Mouse (Mus musculus): ENCODE data around the gene Rbx1.
"Not testable (repeated sequence)": the region's sequence is repeated elsewhere in the genome, so short reads cannot be mapped to it uniquely, and the experiment has no call there.

Rbx1 gene

DNA sequence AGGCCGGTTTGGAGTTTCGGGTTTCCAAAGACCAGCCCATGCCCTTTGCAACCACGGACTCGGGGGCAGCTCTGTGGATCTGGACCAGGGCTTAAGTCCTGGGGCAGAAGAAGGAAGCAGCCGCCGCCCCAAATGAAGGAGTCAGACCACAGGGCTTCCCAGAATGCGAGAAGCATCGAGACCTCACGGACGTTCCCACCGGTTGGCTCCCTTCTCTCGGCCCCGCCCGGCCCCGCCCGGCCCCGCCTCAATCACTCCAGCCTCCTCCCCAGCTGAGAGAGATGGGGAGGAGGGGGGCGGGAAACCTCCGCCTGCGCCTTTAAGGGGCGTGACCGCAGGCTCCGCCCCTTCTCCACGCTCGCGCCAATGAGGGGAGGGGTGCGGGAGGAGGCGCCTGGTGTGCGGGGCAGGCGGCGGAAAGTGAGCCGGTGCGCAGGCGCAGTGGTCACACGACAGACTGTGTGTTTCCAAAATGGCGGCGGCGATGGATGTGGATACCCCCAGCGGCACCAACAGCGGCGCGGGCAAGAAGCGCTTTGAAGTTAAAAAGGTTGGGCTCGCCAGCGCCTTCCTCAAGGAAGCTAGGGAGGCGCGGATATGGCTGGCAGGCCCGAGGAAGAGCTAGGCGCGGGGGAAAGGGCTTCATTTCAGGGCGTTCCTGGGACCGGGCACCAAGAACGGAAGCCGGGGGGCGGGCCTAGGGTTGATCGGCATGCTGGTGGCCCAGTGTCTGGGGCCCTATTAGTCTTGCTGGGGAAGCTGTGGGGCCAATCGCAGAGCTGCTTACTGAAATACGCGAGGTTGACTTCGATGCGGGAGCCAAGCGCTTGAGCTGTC is at the start of gene Rbx1:
TSS of gene Rbx1 (plus strand) at position 396 of the 837 bp plus-strand sequence.
- peak; percentile 98 for DNase-seq (ENCODE audit: low spot score)

DNA sequence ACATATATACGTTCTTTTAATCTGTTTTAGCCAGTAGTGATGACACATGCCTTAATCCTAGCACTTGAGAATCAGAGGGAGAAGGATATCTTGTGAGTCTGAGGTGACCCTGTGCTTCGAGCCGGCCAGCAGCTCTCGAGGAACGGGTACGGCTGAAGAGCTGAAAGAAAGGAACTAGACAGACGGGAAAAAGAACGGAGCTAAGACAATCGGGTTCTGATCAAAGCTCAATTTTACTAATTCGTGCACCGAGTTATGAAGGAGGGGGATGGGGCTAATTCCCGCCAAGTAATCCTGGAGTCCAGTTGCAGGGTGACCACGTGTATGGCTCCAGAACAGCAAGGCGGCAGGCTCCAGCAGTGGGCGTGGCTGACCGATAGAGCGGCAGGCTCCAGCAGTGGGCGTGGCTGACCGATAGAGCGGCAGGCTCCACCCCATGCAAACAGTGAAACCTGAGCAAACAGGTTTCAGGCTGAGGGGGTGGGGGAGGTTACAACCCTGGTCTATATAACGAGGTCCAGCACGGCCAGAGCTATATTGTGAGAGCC is 49.3 kb upstream of the Rbx1 start:
- not testable (repeated sequence) for DNase-seq (ENCODE audit: low spot score)

DNA sequence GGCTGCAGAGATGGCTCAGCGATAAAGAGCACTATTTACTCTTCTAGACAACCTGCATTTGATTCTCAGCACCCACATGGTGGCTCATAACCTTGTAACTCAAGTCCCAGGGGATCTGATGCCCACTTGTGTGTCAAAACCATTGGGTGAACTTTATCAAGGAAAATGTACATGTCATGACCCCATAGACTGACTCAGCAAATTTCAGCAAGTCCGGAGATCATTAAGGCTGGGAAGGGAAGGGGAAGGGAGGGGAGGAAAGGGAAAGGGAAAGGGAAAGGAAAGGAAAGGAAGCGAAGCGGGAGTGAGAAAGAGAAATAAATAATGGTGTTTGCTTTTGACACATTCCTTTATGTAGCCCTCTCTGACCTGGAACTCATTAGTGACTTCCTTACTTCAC is 48.0 kb upstream of the Rbx1 start:
- no peak for DNase-seq (ENCODE audit: low spot score)

DNA sequence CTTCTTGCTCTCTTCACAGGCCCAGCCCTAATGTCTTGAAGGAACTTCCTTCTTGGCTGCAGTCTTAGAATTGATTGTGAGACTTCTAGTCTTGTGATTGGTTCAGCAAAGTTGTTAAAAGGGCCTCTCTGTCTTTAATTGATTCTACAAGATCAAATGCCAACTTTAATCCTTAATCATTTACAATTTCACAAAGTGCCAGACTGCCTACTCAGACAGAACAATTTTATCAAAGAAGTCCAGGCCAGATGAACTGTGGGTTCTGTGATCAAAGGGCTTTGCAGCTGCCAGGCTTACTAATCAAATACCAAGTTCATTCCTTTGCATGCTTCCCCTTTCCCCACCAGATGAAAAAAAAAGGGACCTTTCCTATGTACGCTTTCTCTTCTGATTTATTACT is 44.6 kb upstream of the Rbx1 start:
- no peak for DNase-seq (ENCODE audit: low spot score)

DNA sequence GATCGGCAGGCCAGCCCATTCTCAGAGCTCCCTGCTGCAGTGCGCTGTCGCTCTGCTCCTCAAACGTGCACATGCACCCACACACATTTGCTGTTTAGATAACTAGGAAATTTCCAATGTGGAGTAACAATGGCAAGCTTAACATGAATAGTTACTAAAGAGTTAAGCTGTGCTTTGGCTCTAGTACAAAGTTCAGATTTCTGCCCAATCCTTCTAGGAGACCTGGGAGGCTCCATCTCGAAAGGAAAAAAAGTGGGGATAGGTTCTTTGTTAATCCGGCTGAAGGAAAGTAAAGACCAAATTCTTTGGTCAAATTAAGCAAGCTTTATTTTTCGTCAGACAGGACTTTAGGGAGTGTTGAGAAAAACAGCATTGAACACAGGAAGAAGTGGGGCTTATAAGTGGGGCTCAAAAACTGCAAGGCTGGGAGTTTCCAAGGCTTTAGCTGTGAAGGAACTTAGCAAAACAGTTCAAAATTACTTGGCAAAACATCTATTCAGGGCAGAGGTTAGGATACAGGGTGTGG is 43.9 kb upstream of the Rbx1 start:
- no peak for DNase-seq (ENCODE audit: low spot score)

DNA sequence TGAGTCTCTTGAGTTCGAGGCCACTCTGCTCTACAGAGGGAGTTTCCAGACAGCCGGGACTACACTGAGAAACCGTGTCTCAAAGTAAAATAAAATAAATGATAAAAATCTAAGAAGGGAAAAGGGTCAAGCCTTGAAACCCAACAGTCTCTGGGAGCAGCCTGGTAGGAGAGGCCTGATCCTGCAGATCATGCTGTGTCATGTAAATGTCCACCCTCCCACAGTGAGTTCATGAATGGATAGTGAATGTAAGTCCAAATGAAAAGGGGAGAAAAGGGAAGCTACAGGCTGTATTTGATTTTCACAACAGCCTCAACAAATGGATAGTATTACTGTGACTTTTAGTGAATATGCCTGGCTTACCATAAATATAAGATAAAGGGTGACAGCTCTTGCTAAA is 40.8 kb upstream of the Rbx1 start:
- no peak for DNase-seq (ENCODE audit: low spot score)

DNA sequence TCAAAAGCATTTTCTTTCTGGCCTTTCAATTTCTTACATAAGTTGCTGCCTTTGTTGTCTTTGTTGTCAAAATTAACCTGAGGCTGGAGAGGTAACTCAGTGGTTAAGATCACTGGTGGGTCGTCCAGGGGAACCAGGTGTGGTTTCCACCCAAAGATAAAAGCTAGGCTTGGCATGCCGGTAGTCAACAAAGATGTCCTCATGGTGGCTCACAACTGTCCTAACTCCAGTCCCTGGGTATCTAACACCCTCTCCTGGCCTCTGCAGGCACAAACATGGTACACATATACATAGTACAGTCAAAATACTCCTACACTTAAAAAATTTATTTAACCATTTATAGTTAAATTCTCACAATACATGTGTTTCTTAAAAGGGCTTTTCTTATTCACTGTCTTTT is 38.1 kb upstream of the Rbx1 start:
- no peak for DNase-seq (ENCODE audit: low spot score)

DNA sequence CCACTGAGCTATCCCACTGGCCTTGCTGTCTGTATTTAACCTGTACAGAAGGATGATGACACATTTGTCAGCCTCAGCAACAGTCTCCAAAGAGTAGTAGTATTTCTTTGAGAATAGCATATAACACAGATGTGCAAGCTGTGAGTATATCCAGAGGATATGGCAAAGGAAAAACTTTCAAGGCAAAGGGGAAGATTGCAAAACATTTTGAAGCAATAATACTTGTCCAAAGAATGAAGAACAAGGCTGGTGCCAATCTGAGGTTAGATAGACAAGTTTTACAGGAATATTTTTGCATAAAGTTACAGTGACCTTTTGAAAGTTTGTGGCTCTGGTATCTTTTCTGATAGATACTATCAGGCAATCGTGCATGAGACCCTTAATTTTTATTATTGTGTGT is 34.9 kb upstream of the Rbx1 start:
- no peak for DNase-seq (ENCODE audit: low spot score)

DNA sequence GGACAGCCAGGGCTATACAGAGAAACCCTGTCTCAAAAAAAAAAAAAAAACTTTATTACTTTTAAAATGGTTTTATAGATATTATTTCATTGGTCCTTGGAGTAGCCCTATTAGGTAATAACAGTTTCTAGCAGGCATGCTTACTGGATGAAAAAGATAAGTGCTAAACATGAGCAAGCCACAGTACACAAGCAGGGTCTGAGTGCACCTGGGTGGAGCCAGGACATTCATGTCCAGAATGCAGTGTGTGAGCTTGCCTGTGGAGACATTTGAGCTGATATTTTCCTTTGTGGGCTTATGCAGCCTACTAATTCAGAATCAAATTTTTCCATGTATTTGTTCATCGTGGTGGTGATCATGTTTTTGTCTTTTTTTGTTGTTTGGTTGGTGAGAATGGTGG is 27.8 kb upstream of the Rbx1 start:
- no peak for DNase-seq (ENCODE audit: low spot score)

DNA sequence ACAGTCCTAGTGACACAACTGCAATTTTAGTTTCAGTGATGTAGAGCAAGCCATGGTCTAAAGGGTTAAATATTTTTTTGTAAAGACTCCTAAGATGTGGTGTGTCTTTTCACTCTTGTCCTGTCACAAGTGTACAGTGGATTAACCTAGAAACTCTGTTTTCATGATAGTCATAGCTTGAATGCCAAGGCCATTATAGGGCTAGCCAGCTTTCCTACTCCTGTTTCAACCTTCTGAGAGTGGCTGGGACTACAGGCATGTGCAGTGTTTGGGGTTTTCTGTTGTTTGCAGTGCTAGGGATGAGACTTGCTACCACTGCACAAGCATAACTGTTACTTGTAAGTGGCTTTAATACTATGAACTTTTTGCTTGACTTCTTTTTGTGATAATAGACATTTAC is 26.9 kb upstream of the Rbx1 start:
- DNase-seq (ENCODE audit: low spot score): no peak

DNA sequence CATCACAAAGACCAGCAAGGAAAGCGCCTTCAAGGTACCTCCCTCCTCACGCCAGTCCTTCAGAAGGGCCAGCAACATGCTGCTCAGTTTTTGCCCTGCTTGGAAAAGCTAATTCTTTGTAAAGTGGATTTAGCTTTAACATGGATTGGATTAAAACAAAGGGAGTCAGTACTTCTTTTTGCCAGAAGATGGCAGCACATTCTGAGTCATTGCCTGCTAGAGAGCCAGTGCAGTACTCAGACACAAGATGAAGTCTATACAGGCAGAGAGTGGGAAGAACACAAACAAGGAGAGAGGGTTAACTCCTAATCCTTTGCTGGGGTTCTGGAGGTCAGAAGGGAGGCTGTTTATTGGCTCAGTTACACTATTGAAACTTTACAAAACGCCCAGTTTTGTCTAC is 17.6 kb upstream of the Rbx1 start:
- peak; percentile 41 for DNase-seq (ENCODE audit: low spot score)

DNA sequence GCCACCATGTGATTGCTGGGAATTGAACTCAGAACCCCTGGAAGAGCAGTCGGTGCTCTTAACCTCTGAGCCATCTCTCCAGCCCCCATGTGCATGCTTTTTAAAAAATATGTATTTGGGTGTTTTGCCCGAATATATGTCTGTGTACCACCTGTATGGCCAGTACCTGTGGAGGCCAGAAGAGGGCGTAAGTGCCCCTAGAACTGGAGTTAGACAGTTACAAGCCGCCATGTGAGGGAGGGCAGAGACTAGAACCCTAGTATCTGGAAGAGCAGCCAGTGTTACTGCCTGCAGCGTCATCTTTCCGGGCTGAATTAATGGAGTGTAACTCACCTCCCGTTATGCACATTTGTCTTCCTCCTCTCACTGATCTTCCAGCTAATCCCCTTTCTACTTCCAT is 4.6 kb upstream of the Rbx1 start:
- no peak for DNase-seq (ENCODE audit: low spot score)

DNA sequence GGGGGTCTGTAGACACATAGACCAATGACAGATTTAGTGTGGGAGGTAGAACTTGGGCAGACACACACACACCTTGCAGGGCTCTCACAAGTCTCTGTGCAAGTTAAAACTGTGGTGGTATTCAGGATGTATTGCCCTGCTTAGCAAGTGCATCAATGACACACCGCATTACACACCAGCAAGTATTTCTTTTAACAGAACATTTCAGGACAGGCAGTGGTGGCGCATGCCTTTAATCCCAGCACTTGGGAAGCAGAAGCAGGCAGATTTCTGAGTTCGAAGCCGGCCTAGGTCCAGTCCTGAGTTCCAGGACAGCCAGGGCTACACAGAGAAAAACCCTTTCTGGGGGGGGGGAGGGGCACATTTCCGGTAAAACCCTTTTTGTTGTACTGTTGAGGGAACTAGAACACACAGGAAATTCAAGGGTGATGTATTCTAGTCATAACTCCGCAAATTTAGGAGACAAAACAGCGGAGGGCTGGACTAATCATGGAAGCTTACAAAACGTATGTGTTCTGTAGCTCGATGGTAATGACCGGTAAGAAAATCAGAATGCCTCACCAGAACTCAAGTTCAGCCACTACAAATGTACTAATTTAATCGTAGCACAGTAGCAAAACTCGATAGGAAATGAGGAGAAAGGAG is 958 bp upstream of the Rbx1 start:
- no peak for DNase-seq (ENCODE audit: low spot score)

DNA sequence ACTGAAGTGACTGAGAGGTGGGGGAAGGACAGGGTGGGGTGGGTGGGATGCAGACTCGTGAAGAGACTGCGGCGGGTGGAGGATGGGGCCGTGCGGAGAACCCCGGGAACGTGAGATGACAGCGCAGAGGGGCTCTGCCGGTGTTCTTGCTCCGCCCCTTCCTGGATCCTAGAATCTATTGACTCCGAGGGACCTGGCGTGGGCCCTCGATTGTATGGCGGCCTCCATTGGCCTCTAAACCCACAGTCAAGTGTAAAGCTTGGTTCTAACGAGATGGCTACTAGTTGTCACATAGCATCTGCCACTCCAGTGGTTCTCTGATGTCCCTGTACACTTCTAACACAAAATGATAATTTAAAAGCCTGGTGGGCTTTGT is 630 bp downstream of the Rbx1 start:
- DNase-seq (ENCODE audit: low spot score): no peak

DNA sequence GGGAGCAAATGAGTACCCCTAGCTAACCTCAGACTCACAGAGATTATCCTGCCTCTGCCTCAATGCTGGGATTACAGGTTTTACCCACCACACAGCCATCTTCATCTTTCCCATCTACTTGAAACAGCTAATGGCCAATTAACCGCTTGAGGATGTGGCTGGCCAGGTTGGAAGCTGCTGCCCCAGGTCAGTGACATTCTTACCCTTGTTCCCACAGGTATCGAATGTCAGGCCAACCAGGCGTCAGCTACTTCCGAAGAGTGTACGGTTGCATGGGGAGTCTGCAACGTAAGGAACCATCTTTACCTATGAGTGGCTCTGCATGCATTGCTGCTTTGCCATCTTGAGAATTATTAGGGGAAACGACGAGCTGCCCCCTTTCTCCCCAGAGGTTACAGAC is 4.6 kb downstream of the Rbx1 start:
- no peak for DNase-seq (ENCODE audit: low spot score)

DNA sequence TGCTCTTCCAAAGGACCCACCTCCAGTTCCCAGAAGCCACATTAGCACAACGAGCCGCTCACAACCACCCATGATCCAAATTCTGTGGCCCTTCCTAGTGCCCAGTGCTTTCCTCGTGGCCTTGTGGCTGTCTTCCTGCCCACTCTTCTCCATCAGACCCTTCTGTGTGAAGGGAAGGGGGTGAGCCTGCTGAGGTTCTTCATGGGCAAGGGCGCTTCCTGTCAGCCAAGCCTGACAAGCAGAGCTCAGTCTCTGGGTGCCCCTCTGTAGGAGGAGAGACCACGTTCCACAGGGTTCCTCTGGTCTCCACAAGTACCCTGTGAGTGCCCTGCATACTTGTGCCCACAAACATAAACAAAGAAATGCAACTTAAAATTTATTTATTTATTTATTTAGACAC is 6.2 kb downstream of the Rbx1 start:
- DNase-seq (ENCODE audit: low spot score): no peak

DNA sequence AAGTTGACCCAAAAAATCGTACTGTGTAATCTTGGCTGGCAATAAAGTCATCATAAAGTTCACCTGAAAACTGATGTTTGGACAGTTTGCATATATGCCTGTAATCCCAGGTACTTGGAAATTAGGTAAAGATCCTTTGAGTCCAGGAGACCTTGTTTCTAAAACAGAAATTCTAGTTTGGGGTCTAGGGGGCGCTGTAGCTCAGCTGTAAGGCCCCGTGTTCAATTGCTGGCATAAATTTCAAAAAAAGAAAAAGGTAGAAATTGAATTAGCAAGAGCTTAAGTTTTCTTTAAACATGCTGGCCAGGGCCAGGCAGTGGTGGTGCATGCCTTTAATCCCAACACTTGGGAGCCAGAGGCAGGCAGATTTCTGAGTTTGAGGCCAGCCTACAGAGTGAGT is 9.6 kb downstream of the Rbx1 start:
- DNase-seq (ENCODE audit: low spot score): no peak

DNA sequence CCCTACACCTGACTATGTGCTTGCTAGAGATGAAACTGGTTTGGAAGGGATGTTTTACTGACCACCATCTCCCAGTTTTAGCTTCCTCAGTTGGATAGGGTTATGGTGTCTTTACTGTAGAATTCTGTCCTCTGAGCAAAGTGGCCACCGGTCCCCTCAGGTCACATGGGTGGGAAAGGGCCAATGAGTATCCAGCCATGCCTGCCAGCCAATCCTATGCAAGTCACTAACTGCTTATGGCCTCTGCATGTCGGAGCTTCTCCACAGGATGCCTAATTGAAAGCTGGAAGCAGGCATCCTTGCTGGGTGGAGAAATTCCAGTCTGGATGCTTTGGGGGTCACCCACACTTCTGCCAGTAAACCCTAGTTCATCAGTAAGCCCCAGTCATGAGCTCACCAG is 10.5 kb downstream of the Rbx1 start:
- DNase-seq (ENCODE audit: low spot score): no peak

DNA sequence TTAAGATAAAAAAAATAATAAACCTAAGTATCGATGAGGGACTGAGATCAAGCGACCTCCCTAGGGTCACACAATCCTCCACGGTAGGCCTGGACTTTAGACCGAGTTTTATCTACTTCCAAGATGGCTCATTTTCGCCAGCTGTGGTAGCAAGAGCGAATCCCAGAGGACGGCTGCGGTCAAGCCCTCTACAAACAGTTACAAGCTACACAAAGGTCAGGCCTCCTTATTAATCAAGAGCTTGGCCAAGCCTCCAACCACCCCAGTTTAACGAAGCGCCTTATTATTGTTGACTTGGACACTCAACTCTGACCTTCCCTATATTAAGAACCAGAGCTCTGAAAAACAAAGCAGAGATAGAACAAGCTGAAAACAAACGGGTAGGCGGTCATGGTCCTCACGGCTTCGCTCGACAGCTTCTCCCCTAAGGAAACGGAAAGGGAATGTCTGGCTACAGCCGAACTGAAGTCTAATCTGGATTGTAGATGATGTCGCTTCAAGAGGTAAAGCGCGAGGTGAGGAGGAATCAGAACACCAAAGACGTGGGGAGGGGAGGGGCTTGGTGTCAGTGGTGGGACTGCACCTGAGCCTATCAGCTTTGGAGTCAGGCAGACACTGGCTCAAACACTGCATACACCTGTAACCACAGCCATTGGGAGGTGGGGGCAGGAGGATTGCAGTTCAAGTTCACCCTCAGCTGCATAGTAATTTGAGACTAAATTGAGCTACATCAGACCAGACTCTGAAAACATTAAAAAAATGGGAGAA is 13.5 kb downstream of the Rbx1 start:
- DNase-seq (ENCODE audit: low spot score): no peak

DNA sequence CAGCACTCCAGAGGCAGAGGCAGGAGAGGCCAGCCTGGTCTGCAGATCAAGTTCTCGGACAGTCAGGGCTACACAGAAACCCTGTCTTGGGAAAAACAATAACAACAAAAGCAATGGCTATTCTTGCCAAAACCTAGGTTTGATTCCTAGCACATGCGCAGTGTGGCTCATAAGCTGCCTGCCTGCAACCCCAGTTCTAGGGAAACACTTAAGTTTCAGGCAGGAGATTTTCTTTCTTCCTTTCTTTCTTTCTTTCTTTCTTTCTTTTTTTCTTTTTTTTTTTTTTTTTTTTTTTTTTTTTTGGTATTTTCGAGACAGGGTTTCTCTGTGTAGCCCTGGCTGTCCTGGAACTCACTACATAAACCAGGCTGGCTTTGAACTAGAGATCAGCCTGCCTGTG is 14.2 kb downstream of the Rbx1 start:
- DNase-seq (ENCODE audit: low spot score): not testable (repeated sequence)

DNA sequence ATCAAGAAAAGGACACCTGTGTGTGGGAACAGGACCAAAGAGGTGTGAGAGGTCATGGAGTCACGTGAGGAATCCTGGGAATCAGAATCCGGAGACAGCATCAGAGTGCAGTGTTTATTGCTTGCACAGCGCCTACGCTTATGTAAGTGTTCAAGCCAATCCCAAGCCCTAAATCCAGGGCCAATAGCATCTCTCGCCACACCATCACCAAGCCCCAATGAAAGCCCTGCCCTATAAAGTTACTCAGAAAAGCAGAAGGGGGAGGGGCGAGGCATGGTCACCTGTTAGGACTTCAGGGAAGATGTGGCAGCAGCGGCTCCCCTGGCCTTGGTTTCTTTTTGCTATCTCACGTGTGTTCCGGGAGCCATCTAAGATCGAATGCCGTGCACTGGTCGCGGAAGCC is 14.9 kb downstream of the Rbx1 start:
- DNase-seq (ENCODE audit: low spot score): no peak

DNA sequence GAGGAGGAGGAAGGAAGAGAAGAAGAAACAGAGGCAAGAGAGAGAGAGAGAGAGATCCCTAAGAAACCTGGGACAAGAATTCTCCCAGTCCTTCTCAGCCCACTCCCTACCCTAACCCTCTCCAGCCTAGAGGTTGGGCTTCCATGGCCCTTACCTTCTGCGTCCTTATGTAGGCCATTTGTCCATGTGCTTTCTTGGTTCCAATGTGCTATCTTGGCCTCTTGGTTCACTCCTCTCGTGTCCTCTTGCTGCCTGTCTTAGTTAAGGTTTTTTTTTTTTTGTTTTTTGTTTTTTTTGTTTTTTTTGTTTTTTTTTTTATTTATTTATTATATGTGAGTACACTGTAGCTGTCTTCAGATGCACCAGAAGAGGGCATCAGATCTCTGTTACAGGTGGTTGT is 16.9 kb downstream of the Rbx1 start:
- no peak for DNase-seq (ENCODE audit: low spot score)

DNA sequence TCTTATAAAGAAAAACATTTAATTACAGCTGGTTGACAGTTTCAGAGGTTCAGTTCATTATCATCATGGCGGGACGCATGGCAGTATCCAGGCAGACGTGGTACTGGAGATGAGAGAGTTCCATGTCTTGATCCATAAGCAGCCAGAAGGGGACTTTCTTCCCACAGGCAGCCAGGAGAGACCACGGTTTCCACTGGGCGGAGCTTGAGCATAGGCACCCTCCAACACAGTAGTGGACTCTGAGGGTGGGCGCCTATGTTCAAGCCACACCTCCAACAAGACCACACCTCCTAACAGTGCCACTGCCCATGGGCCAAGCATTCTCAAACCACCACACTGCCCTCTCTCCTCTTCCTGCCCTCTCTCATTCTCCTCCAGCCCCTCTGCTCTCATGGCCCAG is 17.6 kb downstream of the Rbx1 start:
- DNase-seq (ENCODE audit: low spot score): no peak

Data from left cerebral cortex, adult 11 months (tissue).